Mouse (Mus musculus) thymus, postnatal 36 days (tissue): Measurements from ENCODE around the gene Lrpprc.

Experiments used
- DNase-seq, 2 experiments: peaks; one replicate each; pipeline ENCODE4 v3.0.0; 2022; ENCODE audit warnings: mixed read lengths in 2 of 2

The Lrpprc gene

DNA sequence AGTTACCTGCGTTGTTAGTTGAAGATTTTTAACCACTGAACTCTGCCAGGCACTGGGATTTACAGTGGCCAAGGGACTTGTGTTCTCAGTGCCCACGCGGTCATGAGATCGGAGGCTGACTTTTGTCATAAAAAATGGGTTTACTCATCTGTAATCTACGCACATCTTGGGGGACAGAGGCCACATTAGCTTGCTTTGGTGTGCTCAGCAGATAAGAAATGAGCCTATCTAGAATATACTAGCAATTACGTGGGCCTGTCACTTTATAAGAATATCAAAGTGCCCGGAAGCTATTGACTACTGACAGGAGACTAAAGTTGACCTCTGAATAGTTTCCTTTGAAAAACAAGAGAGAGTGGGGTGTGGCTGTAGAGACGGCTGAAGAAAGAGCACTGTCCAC is 131.6 kb downstream of the Lrpprc start:
- DNase-seq: no peak

DNA sequence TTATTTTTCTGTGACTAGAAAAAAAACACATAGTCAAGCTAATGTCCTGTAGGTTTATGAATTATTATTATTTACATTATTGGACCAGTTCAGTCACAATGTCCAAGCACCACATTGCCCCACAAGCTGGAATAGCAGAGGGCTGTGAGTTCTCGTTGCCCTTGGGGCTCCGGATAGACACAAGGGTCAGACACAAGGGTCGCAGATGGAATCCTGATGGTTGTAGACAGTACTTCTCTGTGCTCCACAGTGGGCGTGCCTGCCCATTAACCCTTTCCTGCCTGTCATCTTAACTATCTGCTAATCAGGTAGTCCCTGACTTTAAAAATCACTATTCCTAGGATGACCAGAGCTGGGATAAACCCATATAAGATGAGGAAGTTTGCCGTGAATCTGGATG is 132.4 kb downstream of the Lrpprc start:
- DNase-seq: no peak

DNA sequence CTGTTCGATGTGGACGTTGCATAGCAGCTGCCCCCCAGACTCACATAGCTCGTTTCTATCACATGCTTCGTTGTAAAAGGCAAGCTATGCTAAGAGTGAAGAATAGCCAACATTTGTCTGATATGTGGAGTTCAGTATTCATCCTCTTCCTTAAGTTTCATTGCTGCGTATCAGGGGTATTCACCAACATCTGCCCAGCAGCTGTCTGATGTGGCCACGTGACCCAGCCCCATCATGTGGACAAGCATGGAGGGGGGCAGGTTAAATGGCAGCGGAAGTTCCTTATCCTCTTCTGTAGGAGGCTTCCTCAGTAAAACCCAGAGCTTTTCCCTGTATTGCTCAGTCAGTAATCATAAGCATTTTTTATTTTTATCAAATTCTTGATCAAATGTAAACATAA is 132.8 kb downstream of the Lrpprc start:
- no peak for DNase-seq

DNA sequence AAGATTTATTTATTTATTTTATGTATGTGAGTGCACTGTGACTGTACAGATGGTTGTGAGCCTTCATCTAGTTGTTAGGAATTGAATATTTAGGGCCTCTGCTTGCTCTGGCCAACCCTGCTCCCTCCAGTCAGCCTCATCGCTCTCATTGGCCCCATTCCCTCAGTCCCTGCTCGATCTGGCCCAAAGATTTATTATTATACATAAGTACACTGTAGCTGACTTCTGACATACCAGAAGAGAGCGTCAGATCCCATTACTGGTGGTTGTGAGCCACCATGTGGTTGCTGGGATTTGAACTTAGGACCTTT is 133.2 kb downstream of the Lrpprc start:
- no peak for DNase-seq

DNA sequence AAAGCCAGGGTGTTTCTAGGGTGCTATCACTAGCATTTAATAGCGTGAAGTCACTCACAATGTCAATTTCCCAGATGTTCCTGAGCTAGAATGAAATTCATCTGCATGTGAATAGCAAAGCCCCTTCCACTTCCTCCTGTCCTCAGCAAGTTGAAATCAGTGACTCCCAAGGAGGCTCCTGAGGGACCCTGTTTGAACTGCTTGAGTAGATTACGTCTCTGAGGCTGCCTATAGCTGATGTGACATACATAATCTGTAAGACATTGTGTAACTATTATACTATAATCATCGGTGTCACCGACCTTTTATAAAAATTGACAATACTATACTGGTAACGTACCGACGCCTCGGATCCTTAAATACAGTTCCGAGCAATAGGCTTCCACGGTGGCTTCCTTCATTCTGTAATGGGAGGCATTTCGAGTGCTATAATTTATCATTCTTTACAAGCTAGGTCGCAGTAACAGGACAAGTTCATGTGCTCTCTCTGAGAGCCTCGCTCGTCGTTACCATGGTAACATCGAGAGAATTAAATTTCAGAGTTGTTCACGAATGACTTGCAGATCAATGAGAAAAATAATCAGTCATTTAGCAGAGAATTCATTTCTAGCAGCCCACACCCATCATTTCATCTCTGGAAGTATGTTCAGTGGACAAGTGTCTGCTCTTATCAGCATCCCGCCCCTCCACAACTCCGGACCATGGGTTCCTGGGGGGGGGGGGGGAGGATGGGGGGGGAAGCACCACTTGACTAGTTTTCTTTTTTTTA is 133.8 kb downstream of the Lrpprc start:
- no peak for DNase-seq

DNA sequence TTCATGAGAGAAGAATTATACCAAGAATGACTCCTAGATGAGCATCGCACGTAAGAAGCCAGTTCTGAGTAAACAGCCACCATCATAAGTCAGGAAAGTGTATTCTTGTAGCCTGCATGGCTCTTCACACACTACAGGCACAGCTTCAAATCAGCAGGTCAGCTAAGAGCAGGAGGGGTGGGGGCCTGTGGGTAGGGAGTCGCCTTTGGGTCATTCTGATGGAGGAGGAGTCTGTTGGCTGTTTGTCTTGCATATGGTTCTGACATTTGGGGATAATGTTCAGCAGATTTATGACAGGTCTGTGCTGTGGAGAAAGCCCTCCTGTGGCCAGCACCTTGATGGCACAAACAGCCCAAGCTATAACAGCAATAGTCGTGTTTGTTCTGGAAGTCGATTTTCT is 134.4 kb downstream of the Lrpprc start:
- no peak for DNase-seq
